Mouse (Mus musculus) E14TG2a.4 (cell line): ENCODE results near the gene Cxcl10.

Experiments
- CTCF ChIP-seq: conservative IDR thresholded peaks from 2 replicates; pipeline ENCODE4 v1.5.1; 2014; ENCODE audit warnings: low read length
- NANOG ChIP-seq: IDR thresholded peaks from 2 replicates; pipeline ENCODE4 v1.6.1; 2014; ENCODE audit warnings: borderline replicate concordance, low read length, mixed read lengths
- POU5F1 ChIP-seq: IDR thresholded peaks from 2 replicates; pipeline ENCODE4 v1.6.1; 2014; ENCODE audit warnings: low read length, borderline replicate concordance

- TF ChIP-seq CTCF (no peak), POU5F1 (no peak), NANOG (no peak)
These were observed 47.1 kb upstream of the Cxcl10 start for GRCm38 (mm10) chr5:92395764-92396163.
